Mouse (Mus musculus) CD4-positive naive resting alpha-beta T cell, adult 76 days (primary cell): ENCODE measurements around the gene Atg4a-ps. TPM values are rescaled to one million over a fixed set of nuclear protein-coding genes. Genes with fewer than 3 reads are reported as not detected.

Source experiments
- total RNA-seq: library from RNA; stranded (reverse); gene quantifications from one replicate; pipeline ENCODE4 v1.2.4, GENCODE M21; 2023

Atg4a-ps gene
- 0.26 TPM for total RNA-seq

DNA sequence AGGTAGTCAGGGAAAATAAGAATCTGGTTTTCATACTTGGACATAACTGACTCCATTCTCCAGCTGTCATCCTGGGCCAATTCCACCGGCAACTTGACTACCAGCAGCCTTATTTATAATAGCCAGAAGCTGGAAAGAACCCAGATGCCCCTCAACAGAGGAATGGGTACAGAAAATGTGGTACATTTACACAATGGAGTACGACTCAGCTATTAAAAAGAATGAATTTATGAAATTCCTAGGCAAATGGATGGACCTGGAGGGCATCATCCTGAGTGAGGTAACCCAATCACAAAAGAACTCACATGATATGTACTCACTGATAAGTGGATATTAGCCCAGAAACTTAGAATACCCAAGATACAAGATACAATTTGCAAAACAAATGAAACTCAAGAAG, at the start of gene Atg4a-ps:
TSS of gene Atg4a-ps (minus strand) at position 101 of the 400 bp plus-strand sequence.

Other genes with a start within 250 kb of the Atg4a-ps start
- gene Syt6, start 70.8 kb downstream of the Atg4a-ps start, total RNA-seq, result not detected
- gene Olfml3, start 91.9 kb upstream of the Atg4a-ps start, total RNA-seq, result 1.5 TPM
- gene Gm10964, start 93.3 kb upstream of the Atg4a-ps start, total RNA-seq, result not detected
- 210 TPM for gene Hipk1, start 145.5 kb upstream of the Atg4a-ps start, total RNA-seq
- gene Dclre1b, start 163.4 kb upstream of the Atg4a-ps start, total RNA-seq, result 14.6 TPM
- 22.9 TPM for gene Ap4b1, start 163.5 kb upstream of the Atg4a-ps start, total RNA-seq
- gene Gm43064, start 163.5 kb upstream of the Atg4a-ps start, total RNA-seq, result 0.59 TPM
- 1.6 TPM for gene Bcl2l15, start 186.5 kb upstream of the Atg4a-ps start, total RNA-seq
- 230 TPM for gene Ptpn22, start 213.7 kb upstream of the Atg4a-ps start, total RNA-seq